Mouse (Mus musculus) megakaryocyte, adult 5-6 weeks (primary cell): Measurements from ENCODE around the gene Gm20425. TPM values are rescaled to one million over a fixed set of nuclear protein-coding genes. Genes with fewer than 3 reads are reported as not detected.
"Not testable (repeated sequence)": the region's sequence is repeated elsewhere in the genome, so short reads cannot be mapped to it uniquely, and the experiment has no call there.

Source experiments
- ATAC-seq: 2 replicates; pipeline ENCODE4 v1.8.0; 2016; ENCODE audit warnings: mild to moderate bottlenecking, inconsistent platforms; ENCODE audit not compliant: poor library complexity, severe bottlenecking
- total RNA-seq, 2 experiments: library from RNA; stranded (forward) in 1 of 2; stranded (reverse) in 1 of 2; fragments of 153-499, 151-499 nt in 1 of 2; fragments of 221-1000, 200-1000 nt in 1 of 2; gene quantifications; 2 replicates each; pipeline versions ENCODE4 v1.2.3 to v1.2.4; 2015 to 2017

The Gm20425 gene
- total RNA-seq, 2 experiments from 2014 or later, result 0.55 TPM; not detected in 1

GRCm38 (mm10) chr9:103155158-103155557, 74.9 kb downstream of the Gm20425 start:
- ATAC-seq, result not testable (repeated sequence)

- no peak for ATAC-seq
Measured at GRCm38 (mm10) chr9:103154568-103154967, 75.5 kb downstream of the Gm20425 start.

- no peak for ATAC-seq
Measured at GRCm38 (mm10) chr9:103153286-103153685, 76.8 kb downstream of the Gm20425 start.

- ATAC-seq, result peak; percentile 82
Measured at GRCm38 (mm10) chr9:103149074-103149799, 80.9 kb downstream of the Gm20425 start.

GRCm38 (mm10) chr9:103147103-103147502, 83.0 kb downstream of the Gm20425 start:
- ATAC-seq, result no peak

GRCm38 (mm10) chr9:103146703-103147102, 83.4 kb downstream of the Gm20425 start:
- 0 out of 2 replicates have a peak, but pooled peaks have one; percentile 16 for ATAC-seq

GRCm38 (mm10) chr9:103146257-103146656, 83.8 kb downstream of the Gm20425 start:
- ATAC-seq, result no peak

GRCm38 (mm10) chr9:103145351-103145750, 84.8 kb downstream of the Gm20425 start:
- ATAC-seq, result no peak

GRCm38 (mm10) chr9:103143881-103144280, 86.2 kb downstream of the Gm20425 start:
- ATAC-seq, result no peak

- ATAC-seq, result no peak
Measured at GRCm38 (mm10) chr9:103141266-103141665, 88.8 kb downstream of the Gm20425 start.

- ATAC-seq, result no peak
Measured at GRCm38 (mm10) chr9:103140384-103140783, 89.7 kb downstream of the Gm20425 start.

Other genes with a start within 250 kb of the Gm20425 start
- gene Slco2a1, start 241.6 kb downstream of the Gm20425 start, total RNA-seq (2015), result not detected in 2 replicates
- gene Slco2a1, start 241.6 kb downstream of the Gm20425 start, total RNA-seq (2017), result not detected in 2 replicates
- gene Rab6b, start 118.5 kb downstream of the Gm20425 start, total RNA-seq (2015), result 0.84 and 1.2 TPM in 2 replicates
- 0.15 and 0.41 TPM in 2 replicates for gene Rab6b, start 118.5 kb downstream of the Gm20425 start, total RNA-seq (2017)
- 10.8 and 12.1 TPM in 2 replicates for gene Srprb, start 28.2 kb downstream of the Gm20425 start, total RNA-seq (2015)
- 10.8 and 13.2 TPM in 2 replicates for gene Srprb, start 28.2 kb downstream of the Gm20425 start, total RNA-seq (2017)
- 234 and 247 TPM in 2 replicates for gene Trf, start 137 bp upstream of the Gm20425 start, total RNA-seq (2015)
- 92.2 and 130 TPM in 2 replicates for gene Trf, start 137 bp upstream of the Gm20425 start, total RNA-seq (2017)
- 0.89 and 2.3 TPM in 2 replicates for gene 1300017J02Rik, start 74.8 kb upstream of the Gm20425 start, total RNA-seq (2015)
- gene 1300017J02Rik, start 74.8 kb upstream of the Gm20425 start, total RNA-seq (2017), result 1.7 and 2.4 TPM in 2 replicates
- gene Topbp1, start 74.9 kb upstream of the Gm20425 start, total RNA-seq (2015), result 111 and 113 TPM in 2 replicates
- gene Topbp1, start 74.9 kb upstream of the Gm20425 start, total RNA-seq (2017), result 130 and 151 TPM in 2 replicates
- 68.3 and 69.7 TPM in 2 replicates for gene Cdv3, start 135.5 kb upstream of the Gm20425 start, total RNA-seq (2015)
- 111 and 118 TPM in 2 replicates for gene Cdv3, start 135.5 kb upstream of the Gm20425 start, total RNA-seq (2017)